Comparison of ENCODE assay signal across 21 mouse cellular contexts in the genomic region with DNA sequence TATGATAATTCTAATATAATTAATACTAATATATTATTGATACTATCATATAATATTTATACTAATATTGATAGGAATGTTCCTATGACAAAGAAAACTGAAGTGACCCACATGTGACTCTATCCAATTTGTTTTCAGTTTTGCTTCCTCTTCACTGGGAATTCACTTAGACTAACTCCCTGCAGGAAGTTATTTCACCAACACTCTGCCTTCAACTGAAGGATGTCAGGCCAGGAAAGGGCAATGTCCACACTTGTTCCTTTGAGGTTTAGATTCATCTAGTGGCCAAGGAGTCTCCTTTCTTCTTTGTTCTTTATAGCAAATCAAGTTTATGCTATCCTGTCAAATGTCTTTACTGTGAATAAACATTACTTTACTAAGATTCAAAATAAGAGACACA. TPM values are rescaled to one million over a fixed set of nuclear protein-coding genes. Genes with fewer than 3 reads are reported as not detected.
DNase-seq lines count a peak whose midpoint lies in the region; ATAC-seq and TF ChIP-seq lines count a peak whose summit lies in the region.
"Had no signal": no experiment of that assay in that cellular context is flagged by ENCODE, and none has a peak within 500 bp of the region (broad histone marks: within the 10 kb centered on the region; RNA-seq: fewer than 3 reads in every experiment).

No protein-coding gene starts in this region.

- H3K4me2 ChIP-seq in stomach, postnatal 0 days (replicated peaks; ENCODE audit: low read depth), result no peak overlapping the region
- H3K4me2 ChIP-seq: embryonic facial prominence, embryonic 12.5 days; forebrain, embryonic 13.5 days; forebrain, embryonic 15.5 days had no signal

- TF ChIP-seq EP300 in stomach, postnatal 0 days (optimal IDR thresholded peaks at IDR 0.05), result no peak

- H3K79me2 ChIP-seq in macrophage (ENCODE audit: inconsistent target), result no peaks in the 10 kb centered on the region

- TF ChIP-seq CTCF in stomach, postnatal 0 days (IDR thresholded peaks at IDR 0.05; ENCODE audit: low read depth), result no peak

- 0 out of 2 replicates have a peak overlapping the region, but pooled peaks have one; percentile 8 for H3K27ac ChIP-seq in macrophage
- H3K27ac ChIP-seq in stomach, postnatal 0 days (replicated peaks), result no peak overlapping the region
- H3K27ac ChIP-seq: embryonic facial prominence, embryonic 10.5 days; embryonic facial prominence, embryonic 12.5 days; forebrain, embryonic 13.5 days; forebrain, embryonic 15.5 days had no signal

- no peak overlapping the region for H3K9ac ChIP-seq in stomach, postnatal 0 days (ENCODE audit: low read length)
- H3K9ac ChIP-seq: embryonic facial prominence, embryonic 12.5 days; forebrain, embryonic 13.5 days; forebrain, embryonic 15.5 days; forebrain, postnatal 0 days had no signal

- ATAC-seq in megakaryocyte progenitor cell, adult 5-6 weeks (replicated peaks; ENCODE audit: poor library complexity), result peak; percentile 39
- no peak for ATAC-seq in stomach, postnatal 0 days (ENCODE audit: low FRiP score, low TSS enrichment)
- ATAC-seq: forebrain, embryonic 13.5 days; forebrain, embryonic 15.5 days; forebrain, postnatal 0 days had no signal

- intact Hi-C loops in heart, postnatal 10 days (cut with DNase I), result no loop called here

- H3K4me3 ChIP-seq in macrophage (ENCODE audit: inconsistent target), result no peak overlapping the region
- H3K4me3 ChIP-seq in stomach, postnatal 0 days (ENCODE audit: low read depth, low read length), result no peak overlapping the region
- H3K4me3 ChIP-seq: embryonic facial prominence, embryonic 10.5 days; embryonic facial prominence, embryonic 12.5 days; forebrain, embryonic 13.5 days; forebrain, embryonic 15.5 days had no signal

- H3K9me3 ChIP-seq in stomach, postnatal 0 days (ENCODE audit: control insufficient read depth, low read length), result no peaks in the 10 kb centered on the region
- H3K9me3 ChIP-seq: forebrain, embryonic 15.5 days had no signal

- H3K36me3 ChIP-seq in macrophage (ENCODE audit: inconsistent target), result no peaks in the 10 kb centered on the region
- H3K36me3 ChIP-seq in stomach, postnatal 0 days (ENCODE audit: control insufficient read depth, insufficient read depth, low read length), result no peaks in the 10 kb centered on the region
- H3K36me3 ChIP-seq: forebrain, embryonic 15.5 days had no signal

- peak; percentile 11 for DNase-seq in heart, adult 11 months
- no peak for DNase-seq in heart, postnatal 10 days
- no peak for DNase-seq in stomach, postnatal 0 days (ENCODE audit: low spot score)
- no peak for DNase-seq in thymus, postnatal 10 days (ENCODE audit: low spot score in 2 of 2)
- DNase-seq: adrenal gland, adult 2 months; adrenal gland, postnatal 10 days; adrenal gland, postnatal 25 days; cerebellum, adult 11 months; cerebellum, adult 18-20 months; cerebellum, adult 8-10 months; cerebellum, adult 9-11 months; cerebellum, postnatal 14 days; cerebellum, postnatal 36 days; forebrain, postnatal 0 days had no signal

- H3K27me3 ChIP-seq in stomach, postnatal 0 days (ENCODE audit: control insufficient read depth, insufficient read depth, low read length), result no peaks in the 10 kb centered on the region
- H3K27me3 ChIP-seq: embryonic facial prominence, embryonic 12.5 days; forebrain, embryonic 13.5 days; forebrain, embryonic 15.5 days had no signal

- no peaks in the 10 kb centered on the region for H3K4me1 ChIP-seq in stomach, postnatal 0 days (replicated peaks; ENCODE audit: control insufficient read depth, insufficient read depth)
- H3K4me1 ChIP-seq: embryonic facial prominence, embryonic 10.5 days; embryonic facial prominence, embryonic 12.5 days; forebrain, embryonic 13.5 days; forebrain, embryonic 15.5 days had no signal

RNA-seq across cellular contexts. Expression of a gene that starts 37.8 kb away (rescaled TPM):
- under 1 TPM; 0.25 to 0.41 TPM for total RNA-seq in heart, postnatal 10 days (2021)
- 1 to 10 TPM in 7 of 26 experiments, under 1 TPM in 11, not detected in 8; 0.19 to 9.1 (median 0.55) TPM for total RNA-seq in macrophage (2018; cell fraction: chromatin; rRNA removed)
- total RNA-seq in macrophage (2018; cell fraction: cytosol; rRNA removed), result 1 to 10 TPM in 3 of 26 experiments, under 1 TPM in 22, not detected in 1; 0.06 to 4.0 (median 0.21) TPM
- total RNA-seq in macrophage (2018; cell fraction: nucleus; rRNA removed), result 10 to 100 TPM in 2 of 26 experiments, 1 to 10 TPM in 10, under 1 TPM in 13, not detected in 1; 0.24 to 12.9 (median 0.89) TPM
- 0.11 to 0.19 TPM (median 0.15 TPM) in 3 replicates for polyA plus RNA-seq in macrophage (2018)
- 45.2 and 47.9 TPM in 2 replicates for total RNA-seq in megakaryocyte progenitor cell, adult 5-6 weeks (2015)
- 57.9 and 61.6 TPM in 2 replicates for total RNA-seq in megakaryocyte progenitor cell, adult 5-6 weeks (2017)
- polyA plus RNA-seq in stomach, postnatal 0 days (2015; fragmentation: Nextera tagmentation; extraction: Ambion mirVana), result 0.10 TPM in 1 of 2 replicates, not detected in the other
- total RNA-seq: adrenal gland, postnatal 25 days; forebrain, postnatal 0 days; MEL had no signal
- polyA plus RNA-seq: embryonic facial prominence, embryonic 10.5 days; forebrain, embryonic 13.5 days; forebrain, embryonic 15.5 days; forebrain, postnatal 0 days had no signal

Comparison
In these comparisons a context has a peak if more than half of its experiments do, and no peak if none do; other contexts are left out.
1. RNA of a gene that starts 37.8 kb away (total RNA-seq): 45.2 to 61.6 TPM in megakaryocyte progenitor cell, adult 5-6 weeks; 0.25 to 0.41 TPM in heart, postnatal 10 days; every median in the first group is over 10 times any median in the second.